Mouse (Mus musculus): ENCODE results near the gene Itih2.

Itih2 gene

GRCm38 (mm10) chr2:10131296-10131695, at the start of gene Itih2:
Gene Itih2, minus strand, starts transcription at chr2:10131396.
- DNase-seq (ENCODE audit: low read depth in 1 of 2, low spot score in 2 of 2), result no peak

- DNase-seq (ENCODE audit: low read depth in 1 of 2, low spot score in 2 of 2), result no peak
Observed at GRCm38 (mm10) chr2:10169991-10170390, 38.8 kb upstream of the Itih2 start.

- DNase-seq (ENCODE audit: low read depth in 1 of 2, low spot score in 2 of 2), result no peak
Observed at GRCm38 (mm10) chr2:10168016-10168415, 36.8 kb upstream of the Itih2 start.

GRCm38 (mm10) chr2:10167283-10167682, 36.1 kb upstream of the Itih2 start:
- no peak for DNase-seq (ENCODE audit: low read depth in 1 of 2, low spot score in 2 of 2)

GRCm38 (mm10) chr2:10166635-10167034, 35.4 kb upstream of the Itih2 start:
- DNase-seq (ENCODE audit: low read depth in 1 of 2, low spot score in 2 of 2), result no peak

- DNase-seq (ENCODE audit: low read depth in 1 of 2, low spot score in 2 of 2), result no peak
Observed at GRCm38 (mm10) chr2:10162011-10162410, 30.8 kb upstream of the Itih2 start.

- DNase-seq (ENCODE audit: low read depth in 1 of 2, low spot score in 2 of 2), result no peak
Observed at GRCm38 (mm10) chr2:10157184-10157583, 26.0 kb upstream of the Itih2 start.

- DNase-seq (ENCODE audit: low read depth in 1 of 2, low spot score in 2 of 2), result no peak
Observed at GRCm38 (mm10) chr2:10153201-10154075, 22.2 kb upstream of the Itih2 start, which contains the start of gene Itih5. Gene Itih5, plus strand, starts transcription at chr2:10153571.

- DNase-seq (ENCODE audit: low read depth in 1 of 2, low spot score in 2 of 2), result no peak
Observed at GRCm38 (mm10) chr2:10152590-10152989, 21.4 kb upstream of the Itih2 start.

- DNase-seq (ENCODE audit: low read depth in 1 of 2, low spot score in 2 of 2), result no peak
Observed at GRCm38 (mm10) chr2:10147176-10147575, 16.0 kb upstream of the Itih2 start.

GRCm38 (mm10) chr2:10145514-10145913, 14.3 kb upstream of the Itih2 start:
- no peak for DNase-seq (ENCODE audit: low read depth in 1 of 2, low spot score in 2 of 2)

- peak; percentile 49 to 51 for DNase-seq (ENCODE audit: low read depth in 1 of 2, low spot score in 2 of 2)
Observed at GRCm38 (mm10) chr2:10142472-10143454, 11.6 kb upstream of the Itih2 start.

GRCm38 (mm10) chr2:10140456-10140855, 9.3 kb upstream of the Itih2 start:
- no peak for DNase-seq (ENCODE audit: low read depth in 1 of 2, low spot score in 2 of 2)

- DNase-seq (ENCODE audit: low read depth in 1 of 2, low spot score in 2 of 2), result no peak
Observed at GRCm38 (mm10) chr2:10137320-10137719, 6.1 kb upstream of the Itih2 start.

- no peak for DNase-seq (ENCODE audit: low read depth in 1 of 2, low spot score in 2 of 2)
Observed at GRCm38 (mm10) chr2:10133941-10134340, 2.7 kb upstream of the Itih2 start.

GRCm38 (mm10) chr2:10132128-10132527, 932 bp upstream of the Itih2 start:
- no peak for DNase-seq (ENCODE audit: low read depth in 1 of 2, low spot score in 2 of 2)

- DNase-seq (ENCODE audit: low read depth in 1 of 2, low spot score in 2 of 2), result no peak
Observed at GRCm38 (mm10) chr2:10130341-10130990, 730 bp downstream of the Itih2 start.

- DNase-seq (ENCODE audit: low read depth in 1 of 2, low spot score in 2 of 2), result no peak
Observed at GRCm38 (mm10) chr2:10128571-10128970, 2.6 kb downstream of the Itih2 start.

GRCm38 (mm10) chr2:10127471-10127870, 3.7 kb downstream of the Itih2 start:
- no peak for DNase-seq (ENCODE audit: low read depth in 1 of 2, low spot score in 2 of 2)

GRCm38 (mm10) chr2:10126122-10126521, 5.1 kb downstream of the Itih2 start:
- no peak for DNase-seq (ENCODE audit: low read depth in 1 of 2, low spot score in 2 of 2)

- DNase-seq (ENCODE audit: low read depth in 1 of 2, low spot score in 2 of 2), result no peak
Observed at GRCm38 (mm10) chr2:10121826-10122225, 9.4 kb downstream of the Itih2 start.

All from monocyte, adult 2 months (primary cell).